Mouse (Mus musculus): ENCODE data around the gene Trpm7. TPM values are rescaled to one million over a fixed set of nuclear protein-coding genes. Genes with fewer than 3 reads are reported as not detected.

The Trpm7 gene
- polyA plus RNA-seq, 1 experiment from 2014 or later = 34.3 TPM

GRCm38 (mm10) chr2:126787721-126788342 lies 88.2 kb downstream of the Trpm7 start:
- Histone ChIP-seq H3K27ac (no peak overlapping the region), H3K4me3 (replicated peaks; ENCODE audit: low read length) (no peak overlapping the region), H3K4me1 (replicated peaks; ENCODE audit: control insufficient read depth, insufficient read depth, low read length) (no peaks in the 10 kb centered on the region), H3K4me2 (replicated peaks) (no peak overlapping the region), H3K9ac (no peak overlapping the region), H3K9me3 (ENCODE audit: control insufficient read depth, low read length) (no peaks in the 10 kb centered on the region), H3K27me3 (ENCODE audit: control insufficient read depth, insufficient read depth, low read length) (no peaks in the 10 kb centered on the region), H3K36me3 (replicated peaks; ENCODE audit: control insufficient read depth, insufficient read depth) (peaks cover 28% of the 10 kb centered on the region)
- no peak for ATAC-seq (ENCODE audit: low FRiP score)
- 58% methylated on average over 9 of the region's 9 CpGs for WGBS
- DNase-seq (ENCODE audit: low spot score) = no peak

GRCm38 (mm10) chr2:126783370-126783769 lies 92.7 kb downstream of the Trpm7 start, which contains the start of gene Usp50:
Gene Usp50 (minus strand): TSS chr2:126783470.
- 57% methylated on average over 4 of the region's 4 CpGs for WGBS
- no peak for DNase-seq (ENCODE audit: low spot score)
- no peaks in the 10 kb centered on the region for H3K4me1 ChIP-seq (replicated peaks; ENCODE audit: control insufficient read depth, insufficient read depth, low read length)
- ATAC-seq (ENCODE audit: low FRiP score) = no peak
- H3K9me3 ChIP-seq (ENCODE audit: control insufficient read depth, low read length) = no peaks in the 10 kb centered on the region
- no peak within 1 kb of the TSS for H3K4me3 ChIP-seq (replicated peaks; ENCODE audit: low read length)
- no peaks in the 10 kb centered on the region for H3K27me3 ChIP-seq (ENCODE audit: control insufficient read depth, insufficient read depth, low read length)
- no peak within 1 kb of the TSS for H3K9ac ChIP-seq
- no peak within 1 kb of the TSS for H3K27ac ChIP-seq
- no peaks in the 10 kb centered on the region for H3K36me3 ChIP-seq (replicated peaks; ENCODE audit: control insufficient read depth, insufficient read depth)
- H3K4me2 ChIP-seq (replicated peaks) = no peak within 1 kb of the TSS

GRCm38 (mm10) chr2:126782433-126782832 lies 93.6 kb downstream of the Trpm7 start:
- H3K36me3 ChIP-seq (replicated peaks; ENCODE audit: control insufficient read depth, insufficient read depth) = no peaks in the 10 kb centered on the region
- H3K4me1 ChIP-seq (replicated peaks; ENCODE audit: control insufficient read depth, insufficient read depth, low read length) = no peaks in the 10 kb centered on the region
- WGBS = 79% methylated on average over 3 of the region's 3 CpGs
- H3K4me3 ChIP-seq (replicated peaks; ENCODE audit: low read length) = no peak overlapping the region
- no peak overlapping the region for H3K27ac ChIP-seq
- H3K27me3 ChIP-seq (ENCODE audit: control insufficient read depth, insufficient read depth, low read length) = no peaks in the 10 kb centered on the region
- no peak overlapping the region for H3K9ac ChIP-seq
- DNase-seq (ENCODE audit: low spot score) = peak; percentile 63
- no peak for ATAC-seq (ENCODE audit: low FRiP score)
- H3K9me3 ChIP-seq (ENCODE audit: control insufficient read depth, low read length) = no peaks in the 10 kb centered on the region
- no peak overlapping the region for H3K4me2 ChIP-seq (replicated peaks)

- ATAC-seq (ENCODE audit: low FRiP score) (no peak), DNase-seq (ENCODE audit: low spot score) (no peak)
- H3K36me3 ChIP-seq (replicated peaks; ENCODE audit: control insufficient read depth, insufficient read depth) = no peaks in the 10 kb centered on the region
- H3K4me3 ChIP-seq (replicated peaks; ENCODE audit: low read length) = no peak overlapping the region
- WGBS = 96% methylated on average over 1 of the region's 1 CpGs
- no peaks in the 10 kb centered on the region for H3K27me3 ChIP-seq (ENCODE audit: control insufficient read depth, insufficient read depth, low read length)
- no peaks in the 10 kb centered on the region for H3K4me1 ChIP-seq (replicated peaks; ENCODE audit: control insufficient read depth, insufficient read depth, low read length)
- H3K27ac ChIP-seq = no peak overlapping the region
- H3K9me3 ChIP-seq (ENCODE audit: control insufficient read depth, low read length) = no peaks in the 10 kb centered on the region
- no peak overlapping the region for H3K9ac ChIP-seq
- H3K4me2 ChIP-seq (replicated peaks) = no peak overlapping the region
Observed at GRCm38 (mm10) chr2:126781478-126781877, 94.6 kb downstream of the Trpm7 start.

GRCm38 (mm10) chr2:126780286-126780685 lies 95.7 kb downstream of the Trpm7 start:
- Histone ChIP-seq H3K9me3 (ENCODE audit: control insufficient read depth, low read length) (no peaks in the 10 kb centered on the region), H3K4me2 (replicated peaks) (no peak overlapping the region), H3K4me3 (replicated peaks; ENCODE audit: low read length) (no peak overlapping the region), H3K36me3 (replicated peaks; ENCODE audit: control insufficient read depth, insufficient read depth) (no peaks in the 10 kb centered on the region), H3K27me3 (ENCODE audit: control insufficient read depth, insufficient read depth, low read length) (no peaks in the 10 kb centered on the region), H3K4me1 (replicated peaks; ENCODE audit: control insufficient read depth, insufficient read depth, low read length) (no peaks in the 10 kb centered on the region), H3K9ac (no peak overlapping the region), H3K27ac (no peak overlapping the region)
- 90% methylated on average over 10 of the region's 10 CpGs for WGBS
- ATAC-seq (ENCODE audit: low FRiP score) (no peak), DNase-seq (ENCODE audit: low spot score) (no peak)

- WGBS = 86% methylated on average over 4 of the region's 4 CpGs
- Histone ChIP-seq H3K9me3 (ENCODE audit: control insufficient read depth, low read length) (no peaks in the 10 kb centered on the region), H3K4me2 (replicated peaks) (no peak overlapping the region), H3K36me3 (replicated peaks; ENCODE audit: control insufficient read depth, insufficient read depth) (no peaks in the 10 kb centered on the region), H3K27me3 (ENCODE audit: control insufficient read depth, insufficient read depth, low read length) (no peaks in the 10 kb centered on the region), H3K9ac (no peak overlapping the region), H3K27ac (no peak overlapping the region), H3K4me3 (replicated peaks; ENCODE audit: low read length) (no peak overlapping the region), H3K4me1 (replicated peaks; ENCODE audit: control insufficient read depth, insufficient read depth, low read length) (no peaks in the 10 kb centered on the region)
- ATAC-seq (ENCODE audit: low FRiP score) = no peak
- DNase-seq (ENCODE audit: low spot score) = no peak
Observed at GRCm38 (mm10) chr2:126778806-126779205, 97.2 kb downstream of the Trpm7 start.

- no peaks in the 10 kb centered on the region for H3K27me3 ChIP-seq (ENCODE audit: control insufficient read depth, insufficient read depth, low read length)
- ATAC-seq (ENCODE audit: low FRiP score) = no peak
- no peaks in the 10 kb centered on the region for H3K9me3 ChIP-seq (ENCODE audit: control insufficient read depth, low read length)
- H3K4me1 ChIP-seq (replicated peaks; ENCODE audit: control insufficient read depth, insufficient read depth, low read length) = no peaks in the 10 kb centered on the region
- H3K4me2 ChIP-seq (replicated peaks) = no peak overlapping the region
- no peak for DNase-seq (ENCODE audit: low spot score)
- WGBS = 73% methylated on average over 1 of the region's 1 CpGs
- H3K27ac ChIP-seq = no peak overlapping the region
- H3K36me3 ChIP-seq (replicated peaks; ENCODE audit: control insufficient read depth, insufficient read depth) = no peaks in the 10 kb centered on the region
- H3K9ac ChIP-seq = no peak overlapping the region
- no peak overlapping the region for H3K4me3 ChIP-seq (replicated peaks; ENCODE audit: low read length)
Observed at GRCm38 (mm10) chr2:126776416-126776815, 99.6 kb downstream of the Trpm7 start.

- Histone ChIP-seq H3K4me1 (replicated peaks; ENCODE audit: control insufficient read depth, insufficient read depth, low read length) (no peaks in the 10 kb centered on the region), H3K9ac (no peak overlapping the region), H3K4me3 (replicated peaks; ENCODE audit: low read length) (no peak overlapping the region), H3K9me3 (ENCODE audit: control insufficient read depth, low read length) (no peaks in the 10 kb centered on the region), H3K27me3 (ENCODE audit: control insufficient read depth, insufficient read depth, low read length) (no peaks in the 10 kb centered on the region), H3K36me3 (replicated peaks; ENCODE audit: control insufficient read depth, insufficient read depth) (no peaks in the 10 kb centered on the region), H3K27ac (no peak overlapping the region), H3K4me2 (replicated peaks) (no peak overlapping the region)
- ATAC-seq (ENCODE audit: low FRiP score) (no peak), DNase-seq (ENCODE audit: low spot score) (no peak)
- 69% methylated on average over 4 of the region's 4 CpGs for WGBS
Observed at GRCm38 (mm10) chr2:126775951-126776350, 100.1 kb downstream of the Trpm7 start.

GRCm38 (mm10) chr2:126772217-126772616 lies 103.8 kb downstream of the Trpm7 start:
- no peak overlapping the region for H3K4me3 ChIP-seq (replicated peaks; ENCODE audit: low read length)
- H3K27me3 ChIP-seq (ENCODE audit: control insufficient read depth, insufficient read depth, low read length) = no peaks in the 10 kb centered on the region
- no peaks in the 10 kb centered on the region for H3K36me3 ChIP-seq (replicated peaks; ENCODE audit: control insufficient read depth, insufficient read depth)
- H3K9me3 ChIP-seq (ENCODE audit: control insufficient read depth, low read length) = no peaks in the 10 kb centered on the region
- H3K4me2 ChIP-seq (replicated peaks) = no peak overlapping the region
- H3K4me1 ChIP-seq (replicated peaks; ENCODE audit: control insufficient read depth, insufficient read depth, low read length) = no peaks in the 10 kb centered on the region
- no peak overlapping the region for H3K9ac ChIP-seq
- 86% methylated on average over 5 of the region's 5 CpGs for WGBS
- DNase-seq (ENCODE audit: low spot score) = no peak
- H3K27ac ChIP-seq = no peak overlapping the region
- no peak for ATAC-seq (ENCODE audit: low FRiP score)
